Mouse (Mus musculus) cerebellum, postnatal 10 days (tissue): ENCODE measurements around the gene Epas1.

ENCODE experiments used
- DNase-seq, 2 experiments: peaks; one replicate each; pipeline ENCODE4 v3.0.0; 2021; ENCODE audit warnings: mixed read lengths in 2 of 2

Epas1 gene

DNA sequence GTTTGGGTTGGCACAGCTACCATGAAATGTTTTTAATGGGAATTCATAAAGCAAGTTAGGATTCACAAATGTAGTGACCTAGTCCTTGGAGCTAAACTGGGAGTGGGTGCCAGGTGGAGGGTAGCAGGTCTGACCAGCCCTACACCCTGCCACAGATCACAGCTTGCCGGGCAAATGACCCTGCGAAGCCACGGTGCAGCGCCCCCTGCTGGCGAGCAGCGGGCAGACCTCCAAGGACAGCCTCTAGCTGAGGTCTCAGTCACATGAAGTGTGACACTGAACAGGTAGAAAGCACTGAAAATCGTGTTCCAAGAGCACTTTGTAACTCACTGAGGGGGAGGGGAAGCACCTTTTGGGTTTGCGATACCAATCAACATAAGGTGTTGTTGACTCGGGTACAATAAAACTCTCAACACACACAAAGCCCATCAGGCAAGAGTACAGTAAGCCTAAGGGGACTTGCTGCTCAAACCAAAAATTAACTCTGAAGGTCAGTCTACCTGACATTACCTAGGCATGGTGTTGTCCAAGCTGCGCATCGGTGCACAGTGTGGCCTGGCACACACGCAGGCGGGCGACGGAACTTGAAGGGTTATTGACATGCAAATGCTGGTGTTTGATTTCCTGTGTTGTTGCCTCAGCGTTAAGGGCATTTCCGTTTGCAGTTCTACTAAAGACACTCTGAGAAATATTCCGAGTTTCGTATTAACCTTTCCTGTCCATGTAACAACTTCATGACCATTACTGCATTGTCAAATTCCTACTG, 79.2 kb downstream of the Epas1 start:
- peak; percentile 69 to 77 for DNase-seq

DNA sequence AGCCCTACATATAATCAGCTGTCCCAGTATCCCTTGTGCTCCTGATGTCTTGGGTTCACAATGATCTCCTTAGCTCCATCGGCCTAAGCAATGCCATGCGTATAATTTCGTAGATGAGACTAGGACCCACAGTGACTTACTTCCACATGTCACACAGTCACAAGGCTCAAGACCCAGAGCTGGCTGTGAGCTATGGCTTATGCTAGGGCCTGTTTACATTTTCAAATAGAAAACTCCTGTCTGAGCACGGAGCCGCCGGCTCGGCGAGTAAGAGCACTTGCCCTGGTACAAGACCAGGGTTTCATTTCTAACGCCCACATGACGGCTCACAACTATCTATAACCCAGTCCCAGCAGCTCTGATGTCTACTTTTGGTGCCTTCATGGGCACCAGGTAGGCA, 80.4 kb downstream of the Epas1 start:
- no peak for DNase-seq

DNA sequence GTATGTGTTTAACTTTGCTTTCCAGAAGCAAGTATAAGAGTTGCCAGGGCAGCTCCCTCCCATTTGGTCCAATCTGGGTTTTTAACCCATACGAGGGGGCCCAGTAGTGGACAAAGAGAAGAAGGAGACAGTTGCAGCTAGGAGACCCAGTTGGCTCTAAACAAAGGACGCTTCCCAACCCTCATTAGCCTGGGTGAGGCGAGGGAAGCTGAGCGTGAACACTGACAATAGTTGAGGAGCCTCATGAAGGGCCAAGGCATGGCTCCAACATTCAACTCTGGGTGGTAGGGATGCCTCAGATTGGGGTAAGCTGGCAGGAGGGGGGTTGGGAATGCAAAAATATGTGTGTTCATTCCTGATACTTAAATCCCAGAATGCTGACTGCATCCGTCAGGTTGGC, 85.8 kb downstream of the Epas1 start:
- no peak for DNase-seq

DNA sequence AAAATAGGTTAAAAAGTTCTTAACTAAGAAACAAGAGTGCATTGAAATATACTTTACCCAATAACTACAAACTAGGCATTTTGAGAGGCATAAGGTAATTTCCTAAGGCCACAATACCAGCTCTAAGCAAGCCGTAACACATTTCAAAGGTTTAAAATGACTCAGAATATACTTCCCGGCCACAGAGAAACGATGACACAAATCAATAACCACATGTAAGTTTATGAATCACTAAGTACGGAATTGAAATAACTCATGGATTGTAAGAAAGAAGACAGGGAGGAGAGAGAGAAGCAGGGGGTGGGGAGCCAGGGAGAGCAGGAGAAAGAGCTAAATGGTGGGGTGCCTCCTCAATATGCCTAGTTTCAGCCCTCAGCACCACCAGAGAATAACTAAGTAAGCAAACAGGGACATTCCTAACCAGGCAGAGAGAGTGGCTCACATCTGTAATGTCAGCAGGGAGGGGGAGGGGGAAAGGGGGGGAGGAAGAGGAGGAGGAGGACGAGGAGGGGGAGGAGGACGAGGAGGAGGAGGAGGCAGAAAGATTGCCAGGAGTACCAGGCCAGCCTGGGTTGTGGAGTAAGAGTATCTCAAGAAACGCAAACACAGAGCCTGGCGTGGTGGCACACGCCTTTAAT, 97.3 kb downstream of the Epas1 start:
- DNase-seq, result no peak

DNA sequence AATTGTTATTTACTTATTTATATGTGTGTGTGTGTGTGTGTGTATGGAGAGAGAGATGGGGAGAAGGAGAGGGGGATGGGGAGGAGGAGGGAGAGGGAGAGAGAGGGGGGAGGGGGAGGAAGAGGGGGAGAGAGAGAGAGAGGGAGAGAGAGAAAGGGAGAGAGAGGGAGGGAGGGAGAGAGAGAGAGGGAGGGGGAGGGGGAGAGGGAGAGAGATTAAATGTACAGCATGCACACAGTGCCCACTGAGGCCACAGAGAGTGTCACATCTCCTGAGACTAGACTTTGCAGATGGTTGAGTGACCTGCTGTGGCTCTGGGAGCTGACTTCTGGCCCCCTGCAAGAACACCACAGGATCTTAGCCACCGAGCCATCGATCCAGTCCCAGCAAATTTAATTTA, 98.3 kb downstream of the Epas1 start:
- no peak for DNase-seq

DNA sequence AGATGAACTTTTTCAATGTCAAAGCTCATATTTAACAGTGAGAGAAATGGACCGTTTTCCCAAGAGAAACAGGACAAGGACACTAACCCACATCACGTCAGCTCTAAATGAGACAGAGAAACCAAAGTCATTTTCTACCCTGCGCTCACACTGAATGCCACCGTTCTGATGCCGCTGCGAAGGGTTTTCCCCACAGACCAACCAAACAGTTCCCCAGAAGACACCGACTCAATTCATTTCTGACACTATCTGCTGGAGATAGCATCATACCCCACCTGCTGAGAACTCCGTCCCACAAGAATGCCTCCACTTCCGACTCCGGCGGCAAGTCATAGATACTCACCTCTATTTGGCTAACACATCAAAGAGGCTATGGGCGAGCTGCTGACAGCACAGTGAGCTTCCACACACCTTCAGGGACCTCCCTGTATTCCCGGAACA, 99.1 kb downstream of the Epas1 start:
- DNase-seq, result no peak

DNA sequence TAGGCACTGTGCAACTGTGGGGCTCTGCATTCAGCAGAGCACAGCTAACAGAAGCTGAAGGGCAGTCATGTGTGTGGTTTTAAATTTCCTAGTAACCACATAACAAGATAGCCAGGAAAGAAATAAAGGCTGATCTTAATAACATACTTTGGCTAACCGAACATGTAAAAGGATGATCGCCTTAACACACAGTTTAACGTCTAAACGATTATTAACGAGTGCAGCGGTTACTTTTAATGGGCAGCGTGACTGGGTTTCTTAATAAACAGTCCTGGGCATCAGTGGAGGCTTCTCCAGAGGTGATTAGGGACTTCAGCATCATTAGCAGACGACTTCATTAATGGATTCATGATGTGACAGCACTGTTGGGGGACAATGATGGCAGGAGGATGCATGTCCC, 117.1 kb downstream of the Epas1 start:
- no peak for DNase-seq

DNA sequence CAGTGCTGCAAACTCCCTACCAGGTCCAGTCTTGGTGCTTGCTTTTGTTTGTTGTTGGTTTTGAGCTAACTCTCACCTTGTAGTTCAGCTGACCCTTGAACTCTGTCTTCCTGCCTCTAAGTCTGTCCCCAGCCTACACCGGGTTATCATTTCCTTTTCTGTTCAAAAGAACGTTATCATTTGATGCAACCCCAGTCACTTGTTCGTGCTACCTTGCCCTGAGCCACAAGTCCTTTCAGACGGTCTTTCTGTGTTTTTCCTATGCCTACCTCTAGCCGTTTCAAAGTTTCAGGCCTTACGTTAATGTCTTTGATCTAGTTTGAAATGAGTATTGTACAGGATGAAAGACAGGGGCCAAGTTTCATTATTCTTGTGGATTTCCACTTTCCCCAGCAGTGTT, 119.1 kb downstream of the Epas1 start:
- DNase-seq, result no peak

DNA sequence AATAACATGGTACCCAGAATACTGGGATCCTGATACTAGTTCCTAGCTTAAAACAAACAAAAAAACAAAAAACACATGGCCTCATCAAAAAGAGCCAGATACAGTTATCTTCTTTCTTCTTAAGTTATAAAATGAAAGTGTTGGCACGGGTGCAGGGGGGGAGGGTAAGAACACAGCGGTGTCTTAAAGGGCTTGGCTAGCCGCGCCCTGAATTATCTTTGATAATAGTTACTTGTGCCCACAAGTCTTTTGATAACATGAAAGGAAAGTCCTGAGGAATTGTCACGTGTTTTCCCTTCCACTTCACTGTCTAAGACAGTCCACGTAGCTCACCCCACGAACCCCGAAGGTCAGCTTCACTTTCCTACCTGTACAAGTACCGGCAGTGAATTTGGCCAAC, 123.4 kb downstream of the Epas1 start:
- no peak for DNase-seq

DNA sequence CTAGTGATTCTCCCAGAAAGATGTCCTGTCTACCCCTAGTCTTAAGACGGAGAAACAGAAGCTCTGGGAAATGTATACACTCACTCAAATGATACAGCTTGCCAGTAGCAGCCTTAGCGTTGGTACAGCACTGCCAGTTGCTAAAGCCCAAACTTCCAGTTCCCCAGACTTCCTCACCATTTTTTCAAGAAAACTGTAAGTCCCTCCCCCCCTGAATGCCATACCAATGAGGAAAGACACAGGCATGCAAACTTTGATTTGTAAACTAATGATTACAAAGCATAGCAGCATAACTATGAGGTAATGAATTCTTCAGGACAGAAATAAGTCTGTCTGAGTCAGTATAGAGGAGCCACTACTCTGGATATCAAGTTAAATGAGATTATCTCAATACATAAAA, 124.2 kb downstream of the Epas1 start:
- no peak for DNase-seq

DNA sequence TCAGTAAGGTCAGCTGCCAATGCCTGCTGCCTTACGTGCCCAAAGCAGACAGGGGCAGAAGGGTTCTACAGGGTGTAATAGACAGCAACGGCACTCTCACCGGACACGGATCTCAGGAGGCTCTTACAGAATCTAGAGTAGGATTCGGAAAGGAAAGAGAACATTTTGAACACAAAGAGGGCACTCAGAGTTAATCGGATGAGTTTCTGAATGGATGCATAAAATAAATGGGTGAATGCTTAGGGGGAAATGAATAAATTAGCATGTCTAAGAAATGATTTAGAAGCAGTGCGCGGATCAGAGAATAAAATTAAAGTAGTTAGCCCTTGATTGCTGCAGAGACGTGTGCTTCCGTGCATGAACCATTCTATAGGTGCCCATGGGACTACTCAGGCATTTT, 126.6 kb downstream of the Epas1 start:
- DNase-seq, result peak; percentile 25 to 30

DNA sequence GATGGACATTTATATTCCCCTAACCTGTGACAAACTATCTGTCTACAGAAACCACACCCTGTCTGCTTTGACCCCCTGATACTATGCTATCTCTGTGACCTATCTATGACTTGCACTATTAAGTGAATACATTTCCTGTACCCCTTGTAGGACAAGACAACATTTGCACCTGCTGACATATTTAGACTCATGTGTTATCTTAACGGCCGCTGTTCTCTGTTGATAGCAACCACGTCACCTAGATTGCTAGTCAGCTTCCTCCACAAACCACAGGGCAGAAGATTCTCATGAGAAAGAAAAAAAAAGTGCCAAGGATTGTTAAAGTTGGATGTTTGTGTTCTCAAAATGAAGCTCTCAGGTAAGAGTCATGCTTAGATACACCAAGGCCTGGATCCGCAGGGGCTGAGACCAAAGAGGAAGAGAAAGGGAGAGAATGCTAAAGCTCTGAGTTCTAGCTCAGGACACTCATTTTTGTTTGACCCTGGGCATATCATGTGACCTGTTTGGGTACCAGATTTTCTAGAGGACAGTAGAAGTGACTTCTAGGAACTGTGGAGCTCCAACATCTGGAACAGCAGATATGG, 127.1 kb downstream of the Epas1 start:
- DNase-seq, result no peak
